Mouse (Mus musculus) cortical plate, adult 2 months (tissue): Measurements from ENCODE around the gene Psg27.
"Not testable (repeated sequence)": the region's sequence is repeated elsewhere in the genome, so short reads cannot be mapped to it uniquely, and the experiment has no call there.

ENCODE experiments used
- CTCF ChIP-seq: fragments of 200-500 bp; IDR thresholded peaks from 2 replicates; pipeline ENCODE4 v1.5.1; 2011; ENCODE audit warnings: mild to moderate bottlenecking, control low read depth, low read length; ENCODE audit not compliant: insufficient read depth; ENCODE audit errors: extremely low read depth
- POLR2A ChIP-seq: fragments of 200-500 bp; IDR thresholded peaks from 2 replicates; pipeline ENCODE4 v1.6.1; 2011; ENCODE audit warnings: mild to moderate bottlenecking, low read length, control low read depth; ENCODE audit not compliant: insufficient read depth; ENCODE audit errors: extremely low read depth

GRCm38 (mm10) chr7:18555751-18556150 lies 11.4 kb downstream of the Psg27 start:
- not testable (repeated sequence) for TF ChIP-seq CTCF, POLR2A
